Mouse (Mus musculus) CH12.LX (cell line): Measurements from ENCODE around the gene Ppm1l. TPM values are rescaled to one million over a fixed set of nuclear protein-coding genes. Genes with fewer than 3 reads are reported as not detected.

ENCODE experiments used
- DNase-seq: peaks from one replicate; pipeline ENCODE4 v3.0.0-alpha.2; 2013; ENCODE audit errors: extremely low read depth
- H3K27ac ChIP-seq: 2 replicates; pipeline ENCODE4 v1.5.1; 2012; ENCODE audit warnings: low read depth, mild to moderate bottlenecking, control low read depth, moderate library complexity; ENCODE audit not compliant: insufficient read depth
- H3K27me3 ChIP-seq: replicated peaks from 2 replicates; pipeline ENCODE3; 2012; ENCODE audit warnings: inconsistent platforms
- H3K36me3 ChIP-seq, 2 experiments: replicated peaks in 1 of 2; 2 replicates each; pipeline versions ENCODE3 to v1.6.1; 2012; ENCODE audit warnings: inconsistent platforms in 1 of 2, low read length in 1 of 2, mild to moderate bottlenecking in 1 of 2, mixed read lengths in 1 of 2, moderate library complexity in 1 of 2; ENCODE audit not compliant: control insufficient read depth in 1 of 2, insufficient read depth in 1 of 2
- H3K4me1 ChIP-seq, 2 experiments: 2 replicates each; pipeline ENCODE4 v1.6.1; 2012; ENCODE audit warnings: inconsistent platforms in 1 of 2, moderate library complexity in 1 of 2; ENCODE audit not compliant: insufficient read depth in 2 of 2, control insufficient read depth in 1 of 2
- H3K4me2 ChIP-seq: 2 replicates; pipeline ENCODE4 v1.6.1; 2012; ENCODE audit warnings: low read depth, mild to moderate bottlenecking, control low read depth; ENCODE audit not compliant: poor library complexity, insufficient read depth, severe bottlenecking
- H3K4me3 ChIP-seq, 3 experiments: fragments of 150-350 bp in 1 of 3; sonication (generic) in 1 of 3; replicated peaks in 1 of 3; 2 replicates each; pipeline versions ENCODE3 to v1.5.1; 2011 to 2012; ENCODE audit warnings: low read depth in 2 of 3, low read length in 2 of 3, mild to moderate bottlenecking in 2 of 3, moderate library complexity in 2 of 3, control low read depth in 1 of 3, improper control_type of control experiment in 1 of 3, inconsistent platforms in 1 of 3, mixed read lengths in 1 of 3; ENCODE audit not compliant: poor library complexity in 1 of 3
- H3K79me2 ChIP-seq: replicated peaks from 2 replicates; pipeline ENCODE4 v1.6.1; 2012; ENCODE audit warnings: mild to moderate bottlenecking, moderate library complexity; ENCODE audit not compliant: control insufficient read depth, poor library complexity, insufficient read depth, severe bottlenecking; ENCODE audit errors: extremely low read depth
- H3K9ac ChIP-seq: 2 replicates; pipeline ENCODE4 v1.6.1; 2012; ENCODE audit warnings: low read depth, mild to moderate bottlenecking, control low read depth, moderate library complexity; ENCODE audit not compliant: insufficient read depth
- H3K9me3 ChIP-seq: replicated peaks from 2 replicates; pipeline ENCODE3; 2012; ENCODE audit warnings: low read length, inconsistent platforms, mixed read lengths
- BHLHE40 ChIP-seq: IDR thresholded peaks from 2 replicates; pipeline ENCODE4 v1.6.1; 2011; ENCODE audit warnings: mild to moderate bottlenecking, low read depth, low read length, improper control_type of control experiment
- CHD1 ChIP-seq: IDR thresholded peaks from 2 replicates; pipeline ENCODE4 v1.6.1; 2012; ENCODE audit warnings: low read depth, low read length, improper control_type of control experiment, inconsistent platforms
- ELF1 ChIP-seq: IDR thresholded peaks from 2 replicates; pipeline ENCODE4 v1.6.1; 2014; ENCODE audit warnings: low read depth, mild to moderate bottlenecking, inconsistent platforms, low read length, improper control_type of control experiment
- EP300 ChIP-seq: IDR thresholded peaks from 2 replicates; pipeline ENCODE4 v1.6.1; 2011; ENCODE audit warnings: low read length, improper control_type of control experiment
- ETS1 ChIP-seq: conservative IDR thresholded peaks from 2 replicates; pipeline ENCODE4 v1.6.1; 2012; ENCODE audit warnings: low read depth, mild to moderate bottlenecking, inconsistent platforms, low read length, improper control_type of control experiment, moderate library complexity
- GABPA ChIP-seq: IDR thresholded peaks from 2 replicates; pipeline ENCODE4 v1.6.1; 2012; ENCODE audit warnings: low read depth, low read length, improper control_type of control experiment, inconsistent platforms; ENCODE audit not compliant: insufficient replicate concordance
- HCFC1 ChIP-seq: IDR thresholded peaks from 2 replicates; pipeline ENCODE4 v1.6.1; 2012; ENCODE audit warnings: low read depth, mild to moderate bottlenecking, inconsistent platforms, low read length, improper control_type of control experiment
- IRF4 ChIP-seq: IDR thresholded peaks from 2 replicates; pipeline ENCODE4 v1.6.1; 2014; ENCODE audit warnings: low read depth, mild to moderate bottlenecking, inconsistent platforms, low read length, improper control_type of control experiment
- MAZ ChIP-seq: IDR thresholded peaks from 2 replicates; pipeline ENCODE4 v1.6.1; 2012; ENCODE audit warnings: low read depth, mild to moderate bottlenecking, inconsistent platforms, low read length, improper control_type of control experiment, moderate library complexity
- MEF2A ChIP-seq: IDR thresholded peaks from 2 replicates; pipeline ENCODE4 v1.6.1; 2014; ENCODE audit warnings: low read depth, mild to moderate bottlenecking, inconsistent platforms, low read length, improper control_type of control experiment, borderline replicate concordance
- MXI1 ChIP-seq: IDR thresholded peaks from 2 replicates; pipeline ENCODE4 v1.6.1; 2011; ENCODE audit warnings: mild to moderate bottlenecking, low read depth, low read length, improper control_type of control experiment
- MYC ChIP-seq: IDR thresholded peaks from 2 replicates; pipeline ENCODE4 v1.6.1; 2011; ENCODE audit warnings: low read depth, mild to moderate bottlenecking, improper control_type of control experiment, low read length
- NELFE ChIP-seq: IDR thresholded peaks from 2 replicates; pipeline ENCODE4 v1.6.1; 2011; ENCODE audit warnings: low read depth, low read length, improper control_type of control experiment
- NRF1 ChIP-seq: IDR thresholded peaks from 2 replicates; pipeline ENCODE4 v1.6.1; 2014; ENCODE audit warnings: low read depth, mild to moderate bottlenecking, inconsistent platforms, low read length, improper control_type of control experiment, moderate library complexity
- POLR2A ChIP-seq: IDR thresholded peaks from 2 replicates; pipeline ENCODE4 v1.6.1; 2011; ENCODE audit warnings: low read depth, mild to moderate bottlenecking, improper control_type of control experiment, low read length
- POLR2AphosphoS2 ChIP-seq: IDR thresholded peaks from 2 replicates; pipeline ENCODE4 v1.6.1; 2011; ENCODE audit warnings: low read depth, low read length, improper control_type of control experiment
- TBP ChIP-seq: conservative IDR thresholded peaks from 2 replicates; pipeline ENCODE4 v1.6.1; 2011; ENCODE audit warnings: low read depth, low read length, improper control_type of control experiment
- USF1 ChIP-seq: IDR thresholded peaks from 2 replicates; pipeline ENCODE4 v1.6.1; 2014; ENCODE audit warnings: low read depth, mild to moderate bottlenecking, inconsistent platforms, low read length, improper control_type of control experiment
- ZC3H11A ChIP-seq: IDR thresholded peaks from 2 replicates; pipeline ENCODE4 v1.6.1; 2012; ENCODE audit warnings: low read depth, mild to moderate bottlenecking, inconsistent platforms, low read length, improper control_type of control experiment
- ZKSCAN1 ChIP-seq: IDR thresholded peaks from 2 replicates; pipeline ENCODE4 v1.6.1; 2012; ENCODE audit warnings: low read depth, inconsistent platforms, low read length, improper control_type of control experiment, borderline replicate concordance
- dilution Hi-C: fragments of 300-500 bp; cut with MboI; formaldehyde crosslinking; loops from 2 replicates; pipeline ENCODE4 v1.14.3; 2020; ENCODE audit warnings: low sequenced_read_pairs; ENCODE audit not compliant: extremely low pct_unique_long_range_greater_than_20kb, extremely low pct_ligation_motif_present
- in situ Hi-C: fragments of 300-500 bp; cut with MboI; formaldehyde crosslinking; loops from 3 replicates; pipeline ENCODE4 v1.14.3; 2019; ENCODE audit warnings: low sequenced_read_pairs, low pct_ligation_motif_present, low pct_unique_long_range_greater_than_20kb, mixed read lengths
- polyA plus RNA-seq: library from polyadenylated mRNA; unstranded; fragments of >175 nt; gene quantifications from 2 replicates; pipeline ENCODE4 v1.2.1, GENCODE M21; 2012; ENCODE audit warnings: low read depth; ENCODE audit not compliant: insufficient read length
- total RNA-seq, 2 experiments: library from RNA; depleted of rRNA; stranded (reverse); fragments of 300-350 nt in 1 of 2; fragments of >200 nt in 1 of 2; gene quantifications; 2 replicates each; pipeline ENCODE4 v1.2.3; 2012 to 2014

Gene Ppm1l
- total and polyA plus RNA-seq, 3 experiments = 0.68 to 2.4 (median 1.7) TPM

GRCm38 (mm10) chr3:69543730-69544129, 227.1 kb downstream of the Ppm1l start:
- in situ Hi-C loops = no loop called here
- Histone ChIP-seq H3K9me3 (no peaks in the 10 kb centered on the region), H3K27ac (no peak overlapping the region), H3K4me1 (peaks cover 0 to 6% of the 10 kb centered on the region in 2 experiments; a peak in 2 of 4 replicates), H3K4me3 (no peak overlapping the region), H3K4me2 (no peak overlapping the region)
- dilution Hi-C loops = no loop called here
- no peak for DNase-seq
- no peak for TF ChIP-seq NRF1
- no peak for TF ChIP-seq MYC
- no peak for TF ChIP-seq IRF4
- TF ChIP-seq POLR2A = no peak
- no peak for TF ChIP-seq ZC3H11A
- TF ChIP-seq ETS1 = no peak
- no peak for TF ChIP-seq HCFC1
- no peak for TF ChIP-seq ZKSCAN1
- TF ChIP-seq NELFE = no peak
- no peak for TF ChIP-seq BHLHE40
- no peak for TF ChIP-seq USF1
- no peak for TF ChIP-seq EP300
- TF ChIP-seq ELF1 = no peak
- no peak for TF ChIP-seq MAZ
- TF ChIP-seq GABPA = no peak
- no peak for TF ChIP-seq MEF2A
- TF ChIP-seq POLR2AphosphoS2 = no peak
- no peak for TF ChIP-seq TBP
- TF ChIP-seq MXI1 = no peak
- TF ChIP-seq, all 38 proteins: peak for 0
- H3K36me3 ChIP-seq = no peaks in the 10 kb centered on the region
- H3K9ac ChIP-seq = no peak overlapping the region
- H3K27me3 ChIP-seq = no peaks in the 10 kb centered on the region
- H3K79me2 ChIP-seq = no peaks in the 10 kb centered on the region

GRCm38 (mm10) chr3:69545017-69545416, 228.4 kb downstream of the Ppm1l start:
- peaks cover 0 to 6% of the 10 kb centered on the region in 2 experiments; a peak in 2 of 4 replicates for H3K4me1 ChIP-seq
- dilution Hi-C loops = no loop called here

More at GRCm38 (mm10) chr3:69545017-69545416, 228.4 kb downstream of the Ppm1l start:
- Histone ChIP-seq H3K27ac (no peak overlapping the region), H3K27me3 (no peaks in the 10 kb centered on the region), H3K4me3 (no peak overlapping the region), H3K4me2 (no peak overlapping the region), H3K36me3 (no peaks in the 10 kb centered on the region), H3K9me3 (no peaks in the 10 kb centered on the region), H3K79me2 (no peaks in the 10 kb centered on the region), H3K9ac (no peak overlapping the region)
- in situ Hi-C loops = no loop called here
- no peak for DNase-seq
- no peak for TF ChIP-seq CHD1
